In genomic region chr5:121710402-121710801, GRCm38 (mm10) we compare ENCODE assay signal across 9 mouse cellular contexts. TPM values are rescaled to one million over a fixed set of nuclear protein-coding genes. Genes with fewer than 3 reads are reported as not detected.
DNase-seq lines count a peak whose midpoint lies in the region; ATAC-seq and TF ChIP-seq lines count a peak whose summit lies in the region.
"Had no signal": no experiment of that assay in that cellular context is flagged by ENCODE, and none has a peak within 500 bp of the region (broad histone marks: within the 10 kb centered on the region; RNA-seq: fewer than 3 reads in every experiment).

No protein-coding gene starts in this region.

- 28% methylated on average over 2 of the region's 2 CpGs for WGBS in embryonic facial prominence, embryonic 14.5 days
- WGBS in intestine, postnatal 0 days, result 35% methylated on average over 2 of the region's 2 CpGs
- WGBS in neural tube, embryonic 13.5 days, result 45% methylated on average over 2 of the region's 2 CpGs

- H3K36me3 ChIP-seq in embryonic facial prominence, embryonic 14.5 days (ENCODE audit: control insufficient read depth, insufficient read depth, low read length), result no peaks in the 10 kb centered on the region
- H3K36me3 ChIP-seq in intestine, postnatal 0 days (ENCODE audit: control insufficient read depth, insufficient read depth), result no peaks in the 10 kb centered on the region
- no peaks in the 10 kb centered on the region for H3K36me3 ChIP-seq in neural tube, embryonic 13.5 days

- no peak for ATAC-seq in embryonic facial prominence, embryonic 14.5 days (ENCODE audit: low read depth)
- no peak for ATAC-seq in intestine, postnatal 0 days
- ATAC-seq in neural tube, embryonic 13.5 days (ENCODE audit: low read depth), result no peak

- H3K4me1 ChIP-seq in embryonic facial prominence, embryonic 14.5 days (ENCODE audit: control insufficient read depth, insufficient read depth, low read length), result peaks cover 17% of the 10 kb centered on the region
- 0 out of 2 replicates have a peak, but pooled peaks cover 4% of the 10 kb centered on the region for H3K4me1 ChIP-seq in intestine, postnatal 0 days (replicated peaks; ENCODE audit: control insufficient read depth, insufficient read depth, low read length)
- H3K4me1 ChIP-seq in neural tube, embryonic 13.5 days (replicated peaks), result peaks cover 30% of the 10 kb centered on the region

- H3K4me3 ChIP-seq in left cerebral cortex, adult 2 months, result peak overlapping the region; percentile 79
- peak overlapping the region; percentile 94 for H3K4me3 ChIP-seq in embryonic facial prominence, embryonic 14.5 days (ENCODE audit: low read depth, low read length)
- H3K4me3 ChIP-seq in intestine, postnatal 0 days (ENCODE audit: low read depth, low read length), result peak overlapping the region; percentile 88; the same call in 1 of the 2 replicates
- peak overlapping the region; percentile 99; the same call in 1 of the 2 replicates for H3K4me3 ChIP-seq in neural tube, embryonic 13.5 days

- H3K9me3 ChIP-seq in embryonic facial prominence, embryonic 14.5 days (ENCODE audit: control insufficient read depth, low read length), result no peaks in the 10 kb centered on the region
- H3K9me3 ChIP-seq in intestine, postnatal 0 days (ENCODE audit: control insufficient read depth), result no peaks in the 10 kb centered on the region
- H3K9me3 ChIP-seq in neural tube, embryonic 13.5 days, result no peaks in the 10 kb centered on the region

- no peak overlapping the region for H3K9ac ChIP-seq in embryonic facial prominence, embryonic 14.5 days (ENCODE audit: low read depth, low read length)
- H3K9ac ChIP-seq in intestine, postnatal 0 days (ENCODE audit: low read depth, low read length), result no peak overlapping the region
- H3K9ac ChIP-seq in neural tube, embryonic 13.5 days, result no peak overlapping the region

- H3K4me2 ChIP-seq in embryonic facial prominence, embryonic 14.5 days (ENCODE audit: low read depth, low read length), result peak overlapping the region; percentile 74
- H3K4me2 ChIP-seq in intestine, postnatal 0 days (replicated peaks; ENCODE audit: low read depth), result peak overlapping the region; percentile 84
- peak overlapping the region; percentile 83 for H3K4me2 ChIP-seq in neural tube, embryonic 13.5 days

- no peak for DNase-seq in left cerebral cortex, adult 2 months (ENCODE audit: extremely low spot score in 1 of 2, low spot score in 2 of 2)
- DNase-seq in left cerebral cortex, postnatal 14 days (ENCODE audit: low spot score in 2 of 2), result no peak
- DNase-seq in embryonic facial prominence, embryonic 14.5 days (ENCODE audit: low spot score), result no peak
- no peak for DNase-seq in right cerebral cortex, postnatal 14 days
- DNase-seq in left cerebral cortex, postnatal 10 days (ENCODE audit: extremely low spot score in 1 of 2, low spot score in 2 of 2), result no peak
- DNase-seq in Muller cell, postnatal 12 days (ENCODE audit: inconsistent ontology term), result no peak
- DNase-seq: adrenal gland, postnatal 25 days had no signal

- intact Hi-C loops in left cerebral cortex, adult 2 months (cut with DNase I), result loop anchor here (2.0 to 5.0 kb wide), 2 partner anchors 50 to 127 kb away; partner anchors contain the start of genes Acad10, Brap and Sh2b3
- intact Hi-C loops in left cerebral cortex, postnatal 14 days (cut with DNase I), result loop anchor here (5.0 kb wide), 1 partner anchor 132 kb away; no protein-coding TSS in a partner anchor
- intact Hi-C loops in left cerebral cortex, postnatal 10 days (cut with DNase I), result loop anchor here (5.0 kb wide), 1 partner anchor 72 kb away; no protein-coding TSS in a partner anchor

- peak overlapping the region; percentile 98 for H3K27ac ChIP-seq in left cerebral cortex, adult 2 months
- H3K27ac ChIP-seq in embryonic facial prominence, embryonic 14.5 days (replicated peaks; ENCODE audit: low read depth, low read length), result no peak overlapping the region; the same call in 1 of the 2 replicates
- H3K27ac ChIP-seq in intestine, postnatal 0 days (ENCODE audit: low read depth, low read length), result no peak overlapping the region
- no peak overlapping the region for H3K27ac ChIP-seq in neural tube, embryonic 13.5 days (replicated peaks)

- no peaks in the 10 kb centered on the region for H3K27me3 ChIP-seq in embryonic facial prominence, embryonic 14.5 days (replicated peaks; ENCODE audit: control insufficient read depth, insufficient read depth, low read length)
- no peaks in the 10 kb centered on the region for H3K27me3 ChIP-seq in intestine, postnatal 0 days (replicated peaks; ENCODE audit: control insufficient read depth, insufficient read depth, low read length)
- H3K27me3 ChIP-seq in neural tube, embryonic 13.5 days, result no peaks in the 10 kb centered on the region

- no peak for TF ChIP-seq CTCF in left cerebral cortex, adult 2 months (IDR thresholded peaks at IDR 0.05)
- TF ChIP-seq CTCF in intestine, postnatal 0 days (IDR thresholded peaks at IDR 0.05; ENCODE audit: low read depth), result no peak

RNA-seq across cellular contexts. Expression of gene Atxn2, which starts 0.7 kb away (rescaled TPM):
- total RNA-seq in left cerebral cortex, adult 2 months (2021), result 100 to 1,000 TPM; 248 to 251 TPM
- total RNA-seq in left cerebral cortex, postnatal 14 days (2021), result 100 to 1,000 TPM; 256 TPM
- polyA plus RNA-seq in embryonic facial prominence, embryonic 14.5 days (2014; fragmentation: Nextera tagmentation; extraction: Ambion mirVana), result 65.4 and 68.6 TPM in 2 replicates
- 54.3 and 62.6 TPM in 2 replicates for polyA plus RNA-seq in intestine, postnatal 0 days (2015; fragmentation: Nextera tagmentation; extraction: Ambion mirVana)
- 83.7 and 89.1 TPM in 2 replicates for polyA plus RNA-seq in neural tube, embryonic 13.5 days (2015; fragmentation: Nextera tagmentation; extraction: Ambion mirVana)
- 100 to 1,000 TPM; 264 to 274 TPM for total RNA-seq in left cerebral cortex, postnatal 10 days (2021)

RNA-seq across cellular contexts. Expression of gene Brap, which starts 50.0 kb away (rescaled TPM):
- total RNA-seq in left cerebral cortex, adult 2 months (2021), result 10 to 100 TPM; 67.3 to 68.0 TPM
- 10 to 100 TPM; 55.0 to 59.1 TPM for total RNA-seq in left cerebral cortex, postnatal 14 days (2021)
- polyA plus RNA-seq in embryonic facial prominence, embryonic 14.5 days (2014; fragmentation: Nextera tagmentation; extraction: Ambion mirVana), result 39.9 and 45.8 TPM in 2 replicates
- 30.6 and 30.7 TPM in 2 replicates for polyA plus RNA-seq in intestine, postnatal 0 days (2015; fragmentation: Nextera tagmentation; extraction: Ambion mirVana)
- polyA plus RNA-seq in neural tube, embryonic 13.5 days (2015; fragmentation: Nextera tagmentation; extraction: Ambion mirVana), result 46.1 and 47.3 TPM in 2 replicates
- total RNA-seq in left cerebral cortex, postnatal 10 days (2021), result 10 to 100 TPM; 50.4 to 51.8 TPM

RNA-seq across cellular contexts. Expression of gene Acad10, which starts 50.1 kb away (rescaled TPM):
- 1 to 10 TPM; 5.0 to 5.3 TPM for total RNA-seq in left cerebral cortex, adult 2 months (2021)
- 1 to 10 TPM; 3.1 to 3.3 TPM for total RNA-seq in left cerebral cortex, postnatal 14 days (2021)
- polyA plus RNA-seq in embryonic facial prominence, embryonic 14.5 days (2014; fragmentation: Nextera tagmentation; extraction: Ambion mirVana), result 1.6 and 2.1 TPM in 2 replicates
- polyA plus RNA-seq in intestine, postnatal 0 days (2015; fragmentation: Nextera tagmentation; extraction: Ambion mirVana), result 5.3 and 5.6 TPM in 2 replicates
- polyA plus RNA-seq in neural tube, embryonic 13.5 days (2015; fragmentation: Nextera tagmentation; extraction: Ambion mirVana), result 1.3 and 1.6 TPM in 2 replicates
- 1 to 10 TPM; 2.2 to 2.5 TPM for total RNA-seq in left cerebral cortex, postnatal 10 days (2021)
